Mouse (Mus musculus) liver, embryonic 14.5 days (tissue): Measurements from ENCODE around the gene Gpc6. TPM values are rescaled to one million over a fixed set of nuclear protein-coding genes. Genes with fewer than 3 reads are reported as not detected.

Experiments used
- ATAC-seq: fragments of 200-750 bp; cut with Nextera tagmentation; 2 replicates; pipeline ENCODE4 v1.8.0; 2017; ENCODE audit warnings: moderate number of reproducible peaks, mild to moderate bottlenecking, moderate library complexity; ENCODE audit not compliant: insufficient read depth
- DNase-seq, 3 experiments: peaks; one replicate each; pipeline ENCODE4 v3.0.0-alpha.2; 2012 to 2013; ENCODE audit warnings: low read depth in 3 of 3, low spot score in 3 of 3
- H3K27ac ChIP-seq: fragments of 300-500 bp; sonication (generic); 2 replicates; pipeline ENCODE4 v1.5.1; 2014; ENCODE audit warnings: moderate library complexity, mild to moderate bottlenecking, control low read depth, inconsistent platforms
- H3K27me3 ChIP-seq: fragments of 300-500 bp; sonication (generic); 2 replicates; pipeline ENCODE4 v1.6.1; 2014; ENCODE audit warnings: mild to moderate bottlenecking, low read length, moderate library complexity; ENCODE audit not compliant: control insufficient read depth, insufficient read depth
- H3K36me3 ChIP-seq: fragments of 300-500 bp; sonication (generic); replicated peaks from 2 replicates; pipeline ENCODE4 v1.6.1; 2014; ENCODE audit warnings: low read depth; ENCODE audit not compliant: control insufficient read depth, insufficient read depth
- H3K4me1 ChIP-seq, 2 experiments: fragments of 200-500 bp in 1 of 2; fragments of 300-500 bp in 1 of 2; sonication (generic) in 1 of 2; replicated peaks; 2 replicates each; pipeline ENCODE4 v1.6.1; 2012 to 2014; ENCODE audit warnings: antibody characterized with exemption in 1 of 2, inconsistent platforms in 1 of 2, low read length in 1 of 2; ENCODE audit not compliant: control insufficient read depth in 2 of 2, insufficient read depth in 2 of 2
- H3K4me2 ChIP-seq: fragments of 300-500 bp; sonication (generic); 2 replicates; pipeline ENCODE4 v1.6.1; 2014; ENCODE audit warnings: low read depth, mild to moderate bottlenecking, control low read depth, moderate library complexity
- H3K4me3 ChIP-seq, 2 experiments: fragments of 200-500 bp in 1 of 2; fragments of 300-500 bp in 1 of 2; sonication (generic) in 1 of 2; 2 replicates each; pipeline ENCODE4 v1.5.1; 2012 to 2014; ENCODE audit warnings: low read depth in 2 of 2, low read length in 2 of 2, mild to moderate bottlenecking in 2 of 2, control low read depth in 1 of 2, inconsistent platforms in 1 of 2, moderate library complexity in 1 of 2; ENCODE audit not compliant: insufficient read depth in 1 of 2
- H3K9ac ChIP-seq: fragments of 300-500 bp; sonication (generic); replicated peaks from 2 replicates; pipeline ENCODE4 v1.6.1; 2014; ENCODE audit warnings: mild to moderate bottlenecking, control low read depth, moderate library complexity
- H3K9me3 ChIP-seq: fragments of 300-500 bp; sonication (generic); 2 replicates; pipeline ENCODE4 v1.6.1; 2016; ENCODE audit warnings: low read length, mixed read lengths; ENCODE audit not compliant: control insufficient read depth
- CTCF ChIP-seq: IDR thresholded peaks from 2 replicates; pipeline ENCODE4 v1.5.1; 2016; ENCODE audit warnings: antibody characterized with exemption, low read depth, control low read depth
- EP300 ChIP-seq: IDR thresholded peaks from 2 replicates; pipeline ENCODE4 v1.6.1; 2016; ENCODE audit warnings: antibody characterized with exemption, low read depth
- WGBS: fragments of 180-500 bp; shearing (Covaris S2); extraction: QIAGEN DNeasy Blood & Tissue Kit; methylation state at CpG from one replicate; pipeline ENCODE4 v1.1.7; 2014; ENCODE audit not compliant: insufficient replicate concordance; 5-methylcytosine and 5-hydroxymethylcytosine counted together
- polyA plus RNA-seq, 2 experiments: library from polyadenylated mRNA; depleted of rRNA in 1 of 2; stranded (reverse) in 1 of 2; unstranded in 1 of 2; fragments of >200 nt; fragmentation: Nextera tagmentation in 1 of 2; extraction: Ambion mirVana in 1 of 2; gene quantifications; 2 replicates each; pipeline versions ENCODE4 v1.2.1 to v1.2.3; 2012 to 2014

Gpc6 gene
- polyA plus RNA-seq, 2 experiments: 0.97 to 2.3 TPM

- WGBS: 62% methylated on average over 7 of the region's 7 CpGs
- Histone ChIP-seq H3K4me3 (no peak overlapping the region), H3K27me3 (no peaks in the 10 kb centered on the region), H3K4me2 (no peak overlapping the region), H3K9ac (no peak overlapping the region), H3K27ac (no peak overlapping the region), H3K36me3 (no peaks in the 10 kb centered on the region), H3K9me3 (no peaks in the 10 kb centered on the region), H3K4me1 (no peaks in the 10 kb centered on the region)
- ATAC-seq (no peak), DNase-seq (no peak)
- TF ChIP-seq EP300: no peak
- TF ChIP-seq CTCF: no peak
Measured at GRCm38 (mm10) chr14:117891426-117891825, 966.3 kb downstream of the Gpc6 start.

- no peak for ATAC-seq
- WGBS: 71% methylated on average over 4 of the region's 4 CpGs
- TF ChIP-seq CTCF: no peak
- no peak for TF ChIP-seq EP300
- no peak overlapping the region for H3K27ac ChIP-seq
- H3K9ac ChIP-seq: no peak overlapping the region
- H3K4me3 ChIP-seq: no peak overlapping the region
- no peaks in the 10 kb centered on the region for H3K27me3 ChIP-seq
- DNase-seq: no peak
- H3K36me3 ChIP-seq: no peaks in the 10 kb centered on the region
- no peaks in the 10 kb centered on the region for H3K9me3 ChIP-seq
- H3K4me2 ChIP-seq: no peak overlapping the region
- no peaks in the 10 kb centered on the region for H3K4me1 ChIP-seq
Measured at GRCm38 (mm10) chr14:117892026-117892425, 966.9 kb downstream of the Gpc6 start.

GRCm38 (mm10) chr14:117894869-117895538 is 969.9 kb downstream of the Gpc6 start:
- no peaks in the 10 kb centered on the region for H3K36me3 ChIP-seq
- ATAC-seq (no peak), DNase-seq (no peak)
- H3K4me1 ChIP-seq: no peaks in the 10 kb centered on the region
- H3K27ac ChIP-seq: no peak overlapping the region
- no peak overlapping the region for H3K9ac ChIP-seq
- no peak overlapping the region for H3K4me3 ChIP-seq
- H3K9me3 ChIP-seq: no peaks in the 10 kb centered on the region
- TF ChIP-seq EP300 (no peak), CTCF (no peak)
- 71% methylated on average over 10 of the region's 10 CpGs for WGBS
- no peak overlapping the region for H3K4me2 ChIP-seq
- H3K27me3 ChIP-seq: no peaks in the 10 kb centered on the region

GRCm38 (mm10) chr14:117895539-117895912 is 970.4 kb downstream of the Gpc6 start:
- no peaks in the 10 kb centered on the region for H3K27me3 ChIP-seq
- no peak overlapping the region for H3K9ac ChIP-seq
- DNase-seq (no peak), ATAC-seq (no peak)
- H3K27ac ChIP-seq: no peak overlapping the region
- H3K4me3 ChIP-seq: no peak overlapping the region
- no peaks in the 10 kb centered on the region for H3K4me1 ChIP-seq
- TF ChIP-seq CTCF (no peak), EP300 (no peak)
- WGBS: 78% methylated on average over 16 of the region's 16 CpGs
- H3K36me3 ChIP-seq: no peaks in the 10 kb centered on the region
- H3K9me3 ChIP-seq: no peaks in the 10 kb centered on the region
- H3K4me2 ChIP-seq: no peak overlapping the region

- no peak for DNase-seq
- H3K27ac ChIP-seq: no peak overlapping the region
- 67% methylated on average over 9 of the region's 9 CpGs for WGBS
- ATAC-seq: no peak
- H3K4me3 ChIP-seq: no peak overlapping the region
- no peaks in the 10 kb centered on the region for H3K9me3 ChIP-seq
- no peak overlapping the region for H3K9ac ChIP-seq
- H3K4me2 ChIP-seq: no peak overlapping the region
- no peaks in the 10 kb centered on the region for H3K36me3 ChIP-seq
- no peaks in the 10 kb centered on the region for H3K4me1 ChIP-seq
- no peaks in the 10 kb centered on the region for H3K27me3 ChIP-seq
- TF ChIP-seq CTCF (no peak), EP300 (no peak)
Measured at GRCm38 (mm10) chr14:117904300-117904699, 979.2 kb downstream of the Gpc6 start.
